Mouse (Mus musculus): ENCODE measurements around the gene Phactr2. TPM values are rescaled to one million over a fixed set of nuclear protein-coding genes. Genes with fewer than 3 reads are reported as not detected.

The Phactr2 gene
- polyA plus RNA-seq, 1 experiment: 2.3 TPM

- Histone ChIP-seq H3K4me1 (no peaks in the 10 kb centered on the region), H3K4me3 (replicated peaks) (no peak overlapping the region)
- no peak for TF ChIP-seq FLI1 (IDR thresholded peaks at IDR 0.05; ENCODE audit: low read length)
- TF ChIP-seq GATA1 (IDR thresholded peaks at IDR 0.05; ENCODE audit: borderline replicate concordance, low read length): no peak
Measured at GRCm38 (mm10) chr10:13340583-13340982, 133.6 kb downstream of the Phactr2 start.

DNA sequence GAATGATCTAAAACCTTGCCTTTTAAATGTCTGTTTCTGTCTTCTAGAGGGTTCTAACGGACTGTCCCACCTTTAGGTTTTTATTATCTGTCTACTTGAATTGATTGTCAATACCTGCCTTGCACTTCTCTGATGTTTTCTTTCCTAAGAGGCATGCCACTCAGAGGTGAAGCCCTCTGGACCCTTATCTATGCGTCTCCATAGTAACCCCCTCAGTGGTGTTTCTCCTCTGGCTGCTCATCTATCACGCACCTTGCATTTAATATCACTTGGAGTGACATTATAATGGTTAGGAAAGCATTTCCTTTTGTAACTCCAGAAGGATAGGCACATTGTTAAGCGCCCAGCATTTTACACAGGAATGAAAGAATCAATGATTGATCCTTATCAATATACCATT lies 137.2 kb downstream of the Phactr2 start:
- Histone ChIP-seq H3K27me3 (replicated peaks) (peaks cover 2% of the 10 kb centered on the region), H3K9me3 (no peaks in the 10 kb centered on the region), H3K36me3 (replicated peaks; ENCODE audit: low read length) (no peaks in the 10 kb centered on the region), H3K4me3 (replicated peaks) (no peak overlapping the region), H3K4me1 (no peaks in the 10 kb centered on the region)
- TF ChIP-seq GATA1 (IDR thresholded peaks at IDR 0.05; ENCODE audit: borderline replicate concordance, low read length) (no peak), FLI1 (IDR thresholded peaks at IDR 0.05; ENCODE audit: low read length) (no peak)

More at GRCm38 (mm10) chr10:13340583-13340982, 133.6 kb downstream of the Phactr2 start:
- Histone ChIP-seq H3K27me3 (replicated peaks) (peaks cover 2% of the 10 kb centered on the region), H3K9me3 (no peaks in the 10 kb centered on the region; the same call in 1 of the 2 replicates), H3K36me3 (replicated peaks; ENCODE audit: low read length) (no peaks in the 10 kb centered on the region)

DNA sequence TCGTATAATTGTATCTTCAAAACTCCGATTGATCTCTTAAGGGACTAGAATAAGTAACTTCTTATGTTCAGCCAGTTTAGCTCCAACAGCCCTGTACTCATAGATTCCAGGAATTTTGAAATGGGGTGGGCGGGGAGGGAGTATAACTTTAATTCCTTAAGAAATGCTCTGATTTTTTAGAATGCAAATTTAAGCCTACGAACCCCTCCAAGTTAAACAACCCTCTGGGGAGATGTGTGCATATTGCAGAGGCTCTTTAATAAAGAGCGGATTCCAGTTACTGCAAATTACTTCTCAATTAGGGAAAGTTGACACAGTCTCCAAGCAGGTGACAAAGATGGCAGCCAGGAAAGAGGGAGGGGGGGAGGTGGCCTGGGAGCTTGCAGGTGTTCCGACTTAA lies 138.4 kb downstream of the Phactr2 start:
- Histone ChIP-seq H3K4me1 (no peaks in the 10 kb centered on the region), H3K36me3 (replicated peaks; ENCODE audit: low read length) (no peaks in the 10 kb centered on the region), H3K9me3 (no peaks in the 10 kb centered on the region), H3K4me3 (replicated peaks) (no peak overlapping the region), H3K27me3 (replicated peaks) (peaks cover 2% of the 10 kb centered on the region)
- TF ChIP-seq GATA1 (IDR thresholded peaks at IDR 0.05; ENCODE audit: borderline replicate concordance, low read length) (no peak), FLI1 (IDR thresholded peaks at IDR 0.05; ENCODE audit: low read length) (no peak)

DNA sequence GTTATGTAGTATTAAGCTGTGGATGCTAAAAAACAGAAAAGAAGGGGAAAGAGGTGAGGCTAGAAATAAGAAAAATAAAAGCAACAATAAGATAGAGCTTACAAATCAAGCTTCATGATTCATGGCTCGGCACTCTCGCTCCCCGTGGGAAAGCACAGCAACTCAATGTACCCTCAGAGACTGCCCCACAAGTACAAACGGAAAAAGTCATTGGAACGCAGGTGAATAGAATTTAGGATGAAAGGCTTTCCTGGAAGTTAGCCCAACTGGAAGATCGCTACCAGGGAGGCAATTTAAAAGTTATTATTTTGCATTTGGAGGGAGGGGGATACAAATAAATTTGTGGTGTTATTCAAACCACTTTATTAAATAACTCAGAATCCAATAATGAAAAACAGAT lies 138.9 kb downstream of the Phactr2 start:
- H3K9me3 ChIP-seq: no peaks in the 10 kb centered on the region
- TF ChIP-seq GATA1 (IDR thresholded peaks at IDR 0.05; ENCODE audit: borderline replicate concordance, low read length) (no peak), FLI1 (IDR thresholded peaks at IDR 0.05; ENCODE audit: low read length) (no peak)
- peaks cover 2% of the 10 kb centered on the region for H3K27me3 ChIP-seq (replicated peaks)
- H3K36me3 ChIP-seq (replicated peaks; ENCODE audit: low read length): no peaks in the 10 kb centered on the region
- H3K4me1 ChIP-seq: no peaks in the 10 kb centered on the region
- H3K4me3 ChIP-seq (replicated peaks): no peak overlapping the region

DNA sequence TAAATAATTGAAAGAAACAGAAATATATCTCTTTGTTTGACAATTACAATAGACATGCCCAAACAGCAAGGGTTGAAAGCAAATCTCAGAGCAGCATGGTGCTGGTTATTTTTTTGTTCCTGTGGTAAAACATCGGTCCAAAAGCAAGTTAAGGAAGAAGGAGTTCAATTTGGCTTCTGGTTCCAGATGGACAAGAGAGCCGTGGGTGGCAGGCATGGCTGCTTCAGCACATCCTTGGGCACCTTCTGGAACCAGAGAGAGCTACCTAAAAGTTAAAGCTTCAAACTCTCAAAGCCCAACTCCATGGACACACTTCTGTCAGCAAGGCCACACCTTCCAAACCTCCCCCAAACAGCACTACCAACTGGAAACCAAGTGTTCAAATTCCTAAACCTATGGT lies 140.4 kb downstream of the Phactr2 start:
- Histone ChIP-seq H3K9me3 (no peaks in the 10 kb centered on the region), H3K4me3 (replicated peaks) (no peak overlapping the region), H3K4me1 (no peaks in the 10 kb centered on the region), H3K36me3 (replicated peaks; ENCODE audit: low read length) (no peaks in the 10 kb centered on the region), H3K27me3 (replicated peaks) (peaks cover 3% of the 10 kb centered on the region)
- TF ChIP-seq FLI1 (IDR thresholded peaks at IDR 0.05; ENCODE audit: low read length) (no peak), GATA1 (IDR thresholded peaks at IDR 0.05; ENCODE audit: borderline replicate concordance, low read length) (no peak)

DNA sequence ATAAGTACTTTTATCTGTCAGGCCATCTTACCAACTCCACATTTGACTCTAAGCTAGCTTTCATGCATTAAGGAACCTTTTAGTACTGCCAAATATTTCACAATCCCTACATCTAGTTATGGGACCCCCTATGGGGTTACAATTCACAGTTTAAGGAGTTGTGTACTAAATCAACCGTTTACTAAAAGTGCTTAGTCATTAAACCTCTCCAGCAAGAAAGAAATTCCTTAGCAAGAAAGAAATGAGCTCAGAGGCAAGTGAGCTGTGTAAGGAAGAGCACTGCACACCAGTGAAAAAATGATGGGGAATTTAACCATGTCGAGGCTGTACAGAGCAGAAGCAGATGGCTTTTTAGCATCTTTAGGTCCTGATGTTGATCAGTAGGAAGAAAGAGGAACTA lies 141.2 kb downstream of the Phactr2 start:
- Histone ChIP-seq H3K4me1 (no peaks in the 10 kb centered on the region), H3K27me3 (replicated peaks) (peaks cover 3% of the 10 kb centered on the region), H3K9me3 (no peaks in the 10 kb centered on the region), H3K4me3 (replicated peaks) (no peak overlapping the region), H3K36me3 (replicated peaks; ENCODE audit: low read length) (no peaks in the 10 kb centered on the region)
- TF ChIP-seq FLI1 (IDR thresholded peaks at IDR 0.05; ENCODE audit: low read length): no peak
- TF ChIP-seq GATA1 (IDR thresholded peaks at IDR 0.05; ENCODE audit: borderline replicate concordance, low read length): no peak

- no peak for TF ChIP-seq FLI1 (IDR thresholded peaks at IDR 0.05; ENCODE audit: low read length)
- TF ChIP-seq GATA1 (IDR thresholded peaks at IDR 0.05; ENCODE audit: borderline replicate concordance, low read length): no peak
- H3K4me1 ChIP-seq: no peaks in the 10 kb centered on the region
- peaks cover 3% of the 10 kb centered on the region for H3K27me3 ChIP-seq (replicated peaks)
- no peaks in the 10 kb centered on the region for H3K9me3 ChIP-seq
- H3K4me3 ChIP-seq (replicated peaks): no peak overlapping the region
- no peaks in the 10 kb centered on the region for H3K36me3 ChIP-seq (replicated peaks; ENCODE audit: low read length)
Measured at GRCm38 (mm10) chr10:13331405-13332032, 142.7 kb downstream of the Phactr2 start.

DNA sequence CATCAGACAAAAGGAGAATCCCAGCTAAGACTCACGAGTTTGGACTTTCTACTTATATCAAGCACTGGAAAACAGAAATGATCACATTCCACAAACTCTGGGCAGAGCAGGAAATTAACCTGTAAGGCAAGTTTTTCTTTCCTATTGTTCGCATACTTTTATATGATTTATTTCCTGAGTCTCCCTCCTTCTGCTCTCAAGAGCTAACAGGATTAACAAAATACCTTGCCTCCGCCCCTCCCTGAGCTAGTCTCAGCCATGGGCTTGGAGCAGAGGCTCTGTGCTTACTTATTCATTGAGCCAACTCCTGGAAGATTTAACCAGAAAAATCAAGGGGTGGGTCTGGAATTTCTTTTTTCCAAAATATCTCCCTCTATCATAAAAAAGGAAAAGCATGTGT lies 145.6 kb downstream of the Phactr2 start:
- TF ChIP-seq GATA1 (IDR thresholded peaks at IDR 0.05; ENCODE audit: borderline replicate concordance, low read length): no peak
- TF ChIP-seq FLI1 (IDR thresholded peaks at IDR 0.05; ENCODE audit: low read length): no peak
- H3K9me3 ChIP-seq: no peaks in the 10 kb centered on the region
- no peak overlapping the region for H3K4me3 ChIP-seq (replicated peaks)
- no peaks in the 10 kb centered on the region for H3K36me3 ChIP-seq (replicated peaks; ENCODE audit: low read length)
- peaks cover 6% of the 10 kb centered on the region for H3K27me3 ChIP-seq (replicated peaks)
- H3K4me1 ChIP-seq: peaks cover 8% of the 10 kb centered on the region

DNA sequence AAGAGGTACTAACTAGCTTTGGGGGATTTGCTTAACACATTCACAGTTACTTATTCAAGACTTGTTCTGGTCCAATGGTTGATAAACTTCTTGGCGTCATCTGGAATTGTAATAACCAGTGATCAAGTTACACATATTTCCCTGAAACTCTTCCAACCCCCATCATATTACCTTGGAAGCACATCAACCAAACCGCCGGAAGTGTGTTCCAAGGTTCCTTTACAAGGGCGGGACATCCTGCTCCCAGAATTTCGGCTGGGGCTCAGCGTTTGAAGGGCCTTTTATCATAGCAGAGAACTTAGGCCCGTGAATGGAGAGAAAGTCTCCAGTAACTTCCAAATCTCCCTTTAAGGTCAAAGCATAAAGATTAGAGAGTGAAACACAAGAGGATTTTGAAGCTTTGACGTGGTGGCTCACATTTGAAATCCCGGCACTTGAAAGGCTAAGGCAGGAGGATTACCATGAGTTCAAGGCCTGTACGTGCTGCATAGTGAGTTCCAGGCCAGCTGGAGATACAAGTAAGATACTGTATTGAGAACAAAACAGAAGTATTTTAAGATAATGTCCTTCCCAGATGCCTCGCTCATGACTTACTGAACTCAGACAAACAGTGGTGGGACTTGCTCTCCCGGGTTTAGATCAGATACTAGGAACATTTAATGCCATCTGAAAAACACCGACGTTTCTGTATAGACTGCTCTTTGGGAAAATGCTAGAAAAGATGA lies 147.9 kb downstream of the Phactr2 start:
- Histone ChIP-seq H3K4me3 (replicated peaks) (no peak overlapping the region), H3K27me3 (replicated peaks) (peaks cover 6% of the 10 kb centered on the region), H3K36me3 (replicated peaks; ENCODE audit: low read length) (no peaks in the 10 kb centered on the region), H3K4me1 (peaks cover 15% of the 10 kb centered on the region), H3K9me3 (no peaks in the 10 kb centered on the region)
- TF ChIP-seq FLI1 (IDR thresholded peaks at IDR 0.05; ENCODE audit: low read length): no peak
- TF ChIP-seq GATA1 (IDR thresholded peaks at IDR 0.05; ENCODE audit: borderline replicate concordance, low read length): no peak

- Histone ChIP-seq H3K9me3 (no peaks in the 10 kb centered on the region), H3K4me3 (replicated peaks) (peak overlapping the region; percentile 92), H3K36me3 (replicated peaks; ENCODE audit: low read length) (no peaks in the 10 kb centered on the region), H3K4me1 (peaks cover 21% of the 10 kb centered on the region), H3K27me3 (replicated peaks) (peaks cover 2% of the 10 kb centered on the region)
- TF ChIP-seq GATA1 (IDR thresholded peaks at IDR 0.05; ENCODE audit: borderline replicate concordance, low read length) (no peak), FLI1 (IDR thresholded peaks at IDR 0.05; ENCODE audit: low read length) (no peak)
Measured at GRCm38 (mm10) chr10:13323806-13324411, 150.3 kb downstream of the Phactr2 start.

Data from megakaryocyte, embryonic 14.5 days (primary cell).